Mouse (Mus musculus) neural tube, embryonic 13.5 days (tissue): ENCODE measurements at regions not wholly inside any gene's neighbourhood (a gene's known extent, or its start where the extent isn't known, plus 50 kb on each side); places are given as distances from the start of the nearest gene placed in this dataset.
"Not testable (repeated sequence)": the region's sequence is repeated elsewhere in the genome, so short reads cannot be mapped to it uniquely, and the experiment has no call there.

Experiments
- ATAC-seq: fragments of 200-750 bp; cut with Nextera tagmentation; 2 replicates; pipeline ENCODE4 v1.8.0; 2017; ENCODE audit warnings: low read depth, mild to moderate bottlenecking, moderate TSS enrichment, moderate library complexity
- H3K27ac ChIP-seq: fragments of 300-500 bp; sonication (generic); replicated peaks from 2 replicates; pipeline ENCODE4 v1.5.1; 2015; ENCODE audit warnings: moderate library complexity, mild to moderate bottlenecking, inconsistent platforms
- H3K27me3 ChIP-seq: fragments of 300-500 bp; sonication (generic); 2 replicates; pipeline ENCODE4 v1.6.1; 2015; ENCODE audit warnings: mild to moderate bottlenecking, inconsistent platforms
- H3K36me3 ChIP-seq: fragments of 300-500 bp; sonication (generic); 2 replicates; pipeline ENCODE4 v1.6.1; 2015; ENCODE audit warnings: mild to moderate bottlenecking, inconsistent platforms
- H3K4me1 ChIP-seq: fragments of 300-500 bp; sonication (generic); replicated peaks from 2 replicates; pipeline ENCODE4 v1.6.1; 2015; ENCODE audit warnings: inconsistent platforms
- H3K4me2 ChIP-seq: fragments of 300-500 bp; sonication (generic); 2 replicates; pipeline ENCODE4 v1.6.1; 2015; ENCODE audit warnings: inconsistent platforms, mild to moderate bottlenecking, moderate library complexity
- H3K4me3 ChIP-seq: fragments of 300-500 bp; sonication (generic); 2 replicates; pipeline ENCODE4 v1.5.1; 2015; ENCODE audit warnings: mild to moderate bottlenecking, inconsistent platforms
- H3K9ac ChIP-seq: fragments of 300-500 bp; sonication (generic); 2 replicates; pipeline ENCODE4 v1.6.1; 2015; ENCODE audit warnings: moderate library complexity, mild to moderate bottlenecking, inconsistent platforms
- H3K9me3 ChIP-seq: fragments of 300-500 bp; sonication (generic); 2 replicates; pipeline ENCODE4 v1.6.1; 2016; ENCODE audit warnings: inconsistent platforms
- WGBS: fragments of 180-500 bp; shearing (Covaris S2); methylation state at CpG from one replicate; pipeline ENCODE4 v1.1.7; 2015; 5-methylcytosine and 5-hydroxymethylcytosine counted together

DNA sequence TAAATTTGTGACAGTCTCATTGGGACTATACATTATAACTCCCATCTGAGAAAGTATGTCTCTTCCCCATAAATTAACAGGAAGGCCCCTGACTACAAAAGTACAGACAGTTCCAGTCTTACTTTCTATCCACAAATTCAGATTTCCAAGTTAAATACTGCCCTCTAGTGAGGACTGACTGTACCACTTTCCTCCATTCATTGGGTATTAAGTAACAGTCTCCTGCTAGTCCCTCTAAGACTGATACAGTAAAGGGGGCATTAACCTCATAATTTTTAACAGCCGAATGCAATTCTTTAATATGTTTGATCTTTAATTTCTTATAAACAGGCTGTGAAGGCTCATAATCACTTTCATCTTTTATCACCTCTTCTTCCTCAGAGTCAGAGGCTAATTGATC, 131.0 kb upstream of the Adcyap1 start:
- H3K27ac ChIP-seq, H3K27me3 ChIP-seq, H3K36me3 ChIP-seq, H3K9me3 ChIP-seq, ATAC-seq, H3K9ac ChIP-seq, H3K4me1 ChIP-seq, H3K4me3 ChIP-seq: not testable (repeated sequence)
- H3K4me2 ChIP-seq: 0 out of 2 replicates have a peak overlapping the region, but pooled peaks have one; percentile 7
- 53% methylated on average over 1 of the region's 1 CpGs for WGBS

DNA sequence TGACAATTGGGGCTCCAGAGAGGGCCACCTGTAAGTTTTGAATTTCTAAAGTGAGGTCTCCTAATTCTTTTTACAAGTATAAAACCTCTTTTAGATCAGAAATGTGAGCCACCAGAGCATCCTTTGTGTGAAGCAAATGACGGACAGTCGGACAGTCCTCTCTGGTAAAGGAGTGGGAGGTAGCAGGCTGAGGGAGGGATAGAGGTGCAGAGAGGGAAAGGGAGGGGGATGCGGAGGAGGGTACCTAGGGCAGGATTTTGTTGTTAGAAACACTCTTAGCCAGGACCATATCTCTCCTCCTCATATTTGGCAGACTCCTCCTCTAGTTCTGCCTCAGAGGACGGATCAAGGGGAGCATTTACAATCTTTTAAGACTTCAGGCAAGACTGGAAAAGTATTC, 130.3 kb upstream of the Adcyap1 start:
- no peak overlapping the region for H3K4me3 ChIP-seq
- 0 out of 2 replicates have a peak overlapping the region, but pooled peaks have one; percentile 7 for H3K4me2 ChIP-seq
- H3K27me3 ChIP-seq: no peaks in the 10 kb centered on the region
- WGBS: 33% methylated on average over 4 of the region's 4 CpGs
- H3K4me1 ChIP-seq: no peaks in the 10 kb centered on the region
- H3K9ac ChIP-seq: no peak overlapping the region
- no peaks in the 10 kb centered on the region for H3K36me3 ChIP-seq
- no peaks in the 10 kb centered on the region for H3K9me3 ChIP-seq
- no peak for ATAC-seq
- no peak overlapping the region for H3K27ac ChIP-seq

DNA sequence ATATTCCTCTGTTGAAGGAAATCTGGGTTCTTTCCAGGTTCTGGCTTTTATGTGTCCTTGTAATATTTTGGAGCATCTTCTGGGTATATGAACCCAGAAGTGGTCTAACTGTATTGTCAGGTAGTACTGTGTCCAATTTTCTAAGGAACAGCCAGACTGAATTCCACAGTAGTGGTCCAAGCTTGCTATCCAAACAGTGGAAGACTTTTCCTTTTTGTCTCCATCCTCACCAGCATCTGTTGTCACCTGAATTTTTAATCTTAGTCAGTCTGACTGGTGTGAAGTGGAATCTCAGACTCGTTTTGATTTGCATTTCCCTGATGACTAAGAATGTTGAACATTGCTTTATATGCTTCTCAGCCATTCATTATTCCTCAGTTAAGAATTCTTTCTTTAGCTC, 114.8 kb upstream of the Adcyap1 start:
- ATAC-seq: no peak
- H3K4me3 ChIP-seq: no peak overlapping the region
- no peaks in the 10 kb centered on the region for H3K36me3 ChIP-seq
- H3K4me2 ChIP-seq: no peak overlapping the region
- WGBS: 58% methylated on average over 1 of the region's 1 CpGs
- no peak overlapping the region for H3K9ac ChIP-seq
- H3K27ac ChIP-seq: no peak overlapping the region
- no peaks in the 10 kb centered on the region for H3K9me3 ChIP-seq
- H3K4me1 ChIP-seq: no peaks in the 10 kb centered on the region
- H3K27me3 ChIP-seq: no peaks in the 10 kb centered on the region

GRCm38 (mm10) chr17:93104516-93104915, 94.3 kb upstream of the Adcyap1 start:
- Histone ChIP-seq H3K9ac (no peak overlapping the region), H3K4me3 (no peak overlapping the region), H3K4me1 (no peaks in the 10 kb centered on the region), H3K27ac (no peak overlapping the region), H3K9me3 (no peaks in the 10 kb centered on the region), H3K27me3 (no peaks in the 10 kb centered on the region), H3K4me2 (no peak overlapping the region), H3K36me3 (no peaks in the 10 kb centered on the region)
- no peak for ATAC-seq

GRCm38 (mm10) chr17:93140003-93140402, 58.8 kb upstream of the Adcyap1 start:
- Histone ChIP-seq H3K4me1 (no peaks in the 10 kb centered on the region), H3K27ac (no peak overlapping the region), H3K36me3 (no peaks in the 10 kb centered on the region), H3K4me2 (no peak overlapping the region), H3K4me3 (no peak overlapping the region), H3K27me3 (no peaks in the 10 kb centered on the region), H3K9ac (no peak overlapping the region), H3K9me3 (no peaks in the 10 kb centered on the region)
- no peak for ATAC-seq
- WGBS: 74% methylated on average over 1 of the region's 1 CpGs

DNA sequence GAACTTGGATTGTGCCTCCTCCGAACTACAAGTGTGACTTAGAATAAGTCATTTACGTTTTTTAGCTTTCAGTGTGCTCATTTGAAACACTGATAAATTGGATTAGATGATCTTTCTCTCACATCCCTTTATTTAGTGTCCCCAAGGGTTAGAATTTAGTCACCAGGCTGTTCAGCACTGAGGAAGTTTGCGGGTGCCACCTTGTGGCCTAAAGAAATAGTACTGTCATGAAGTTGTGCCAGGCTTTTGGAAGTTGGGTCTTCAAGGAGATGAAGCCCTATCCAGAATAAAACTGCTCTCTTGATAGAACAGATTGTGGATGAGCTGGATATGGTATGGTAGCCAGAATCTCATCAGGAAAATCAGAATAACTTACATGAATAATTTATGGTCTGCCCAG, 57.7 kb upstream of the Adcyap1 start:
- Histone ChIP-seq H3K27ac (no peak overlapping the region), H3K27me3 (no peaks in the 10 kb centered on the region), H3K9me3 (no peaks in the 10 kb centered on the region), H3K9ac (no peak overlapping the region), H3K36me3 (no peaks in the 10 kb centered on the region), H3K4me3 (no peak overlapping the region), H3K4me1 (no peaks in the 10 kb centered on the region), H3K4me2 (no peak overlapping the region)
- no peak for ATAC-seq
- WGBS: 30% methylated on average over 3 of the region's 3 CpGs
